Mouse (Mus musculus) intestine, embryonic 14.5 days (tissue): ENCODE results near the gene Tgm2. TPM values are rescaled to one million over a fixed set of nuclear protein-coding genes. Genes with fewer than 3 reads are reported as not detected.

Source experiments
- ATAC-seq: fragments of 200-750 bp; cut with Nextera tagmentation; replicated peaks from 2 replicates; pipeline ENCODE4 v1.8.0; 2017; ENCODE audit warnings: low read depth, moderate number of reproducible peaks, moderate TSS enrichment, moderate library complexity; ENCODE audit not compliant: low FRiP score, low TSS enrichment
- DNase-seq: peaks from one replicate; pipeline ENCODE4 v3.0.0-alpha.2; 2018; ENCODE audit warnings: low spot score
- H3K27ac ChIP-seq: fragments of 300-500 bp; sonication (generic); 2 replicates; pipeline ENCODE4 v1.5.1; 2014; ENCODE audit warnings: low read depth, mild to moderate bottlenecking, control low read depth
- H3K27me3 ChIP-seq: fragments of 300-500 bp; sonication (generic); replicated peaks from 2 replicates; pipeline ENCODE4 v1.6.1; 2014; ENCODE audit warnings: low read length, control low read depth; ENCODE audit not compliant: control insufficient read depth, insufficient read depth
- H3K36me3 ChIP-seq: fragments of 300-500 bp; sonication (generic); 2 replicates; pipeline ENCODE4 v1.6.1; 2014; ENCODE audit warnings: low read length, control low read depth; ENCODE audit not compliant: control insufficient read depth, insufficient read depth
- H3K4me1 ChIP-seq: fragments of 300-500 bp; sonication (generic); replicated peaks from 2 replicates; pipeline ENCODE4 v1.6.1; 2014; ENCODE audit warnings: low read length, control low read depth, mixed read lengths; ENCODE audit not compliant: control insufficient read depth, insufficient read depth
- H3K4me2 ChIP-seq: fragments of 300-500 bp; sonication (generic); 2 replicates; pipeline ENCODE4 v1.6.1; 2014; ENCODE audit warnings: low read length
- H3K4me3 ChIP-seq: fragments of 300-500 bp; sonication (generic); 2 replicates; pipeline ENCODE4 v1.5.1; 2014; ENCODE audit warnings: low read depth, low read length, control low read depth, mixed read lengths
- H3K9ac ChIP-seq: fragments of 300-500 bp; sonication (generic); 2 replicates; pipeline ENCODE4 v1.6.1; 2014; ENCODE audit warnings: mild to moderate bottlenecking, low read length
- H3K9me3 ChIP-seq: fragments of 300-500 bp; sonication (generic); 2 replicates; pipeline ENCODE4 v1.6.1; 2016; ENCODE audit warnings: low read length, control low read depth; ENCODE audit not compliant: control insufficient read depth
- WGBS: fragments of 180-500 bp; shearing (Covaris S2); extraction: QIAGEN DNeasy Blood & Tissue Kit; methylation state at CpG from one replicate; pipeline ENCODE4 v1.1.7; 2014; 5-methylcytosine and 5-hydroxymethylcytosine counted together
- polyA plus RNA-seq: library from polyadenylated mRNA; unstranded; fragments of >200 nt; fragmentation: Nextera tagmentation; extraction: Ambion mirVana; gene quantifications from 2 replicates; pipeline ENCODE4 v1.2.1, GENCODE M21; 2014

Gene Tgm2
- polyA plus RNA-seq, 1 experiment from 2014 or later = 59.7 TPM

DNA sequence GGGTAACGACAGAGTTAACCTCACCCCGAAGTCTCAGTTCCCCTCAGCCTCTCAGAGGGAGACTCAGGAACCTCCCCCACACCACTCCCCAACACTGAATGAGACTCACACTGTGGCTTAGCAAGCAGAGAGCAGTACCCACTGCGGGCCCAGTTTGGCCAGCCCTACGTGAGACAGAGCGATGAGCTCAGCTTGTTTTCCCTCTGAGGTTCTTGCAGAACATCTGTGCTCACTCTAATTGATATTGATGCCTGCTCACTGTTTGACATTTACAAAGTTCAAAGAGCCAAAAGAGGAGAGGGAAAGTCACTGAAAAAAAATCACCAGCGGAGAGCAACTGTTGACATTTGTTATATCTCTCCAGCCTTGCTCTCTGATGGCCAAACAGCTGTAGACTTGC lies 15.5 kb upstream of the Tgm2 start:
- DNase-seq (no peak), ATAC-seq (no peak)
- H3K27ac ChIP-seq = peak overlapping the region; percentile 1; the same call in 1 of the 2 replicates
- H3K4me2 ChIP-seq = no peak overlapping the region
- no peaks in the 10 kb centered on the region for H3K9me3 ChIP-seq
- no peak overlapping the region for H3K9ac ChIP-seq
- H3K4me3 ChIP-seq = no peak overlapping the region
- no peaks in the 10 kb centered on the region for H3K27me3 ChIP-seq
- WGBS = 63% methylated on average over 6 of the region's 6 CpGs
- H3K36me3 ChIP-seq = no peaks in the 10 kb centered on the region
- H3K4me1 ChIP-seq = peaks cover 12% of the 10 kb centered on the region; the same call in 1 of the 2 replicates

DNA sequence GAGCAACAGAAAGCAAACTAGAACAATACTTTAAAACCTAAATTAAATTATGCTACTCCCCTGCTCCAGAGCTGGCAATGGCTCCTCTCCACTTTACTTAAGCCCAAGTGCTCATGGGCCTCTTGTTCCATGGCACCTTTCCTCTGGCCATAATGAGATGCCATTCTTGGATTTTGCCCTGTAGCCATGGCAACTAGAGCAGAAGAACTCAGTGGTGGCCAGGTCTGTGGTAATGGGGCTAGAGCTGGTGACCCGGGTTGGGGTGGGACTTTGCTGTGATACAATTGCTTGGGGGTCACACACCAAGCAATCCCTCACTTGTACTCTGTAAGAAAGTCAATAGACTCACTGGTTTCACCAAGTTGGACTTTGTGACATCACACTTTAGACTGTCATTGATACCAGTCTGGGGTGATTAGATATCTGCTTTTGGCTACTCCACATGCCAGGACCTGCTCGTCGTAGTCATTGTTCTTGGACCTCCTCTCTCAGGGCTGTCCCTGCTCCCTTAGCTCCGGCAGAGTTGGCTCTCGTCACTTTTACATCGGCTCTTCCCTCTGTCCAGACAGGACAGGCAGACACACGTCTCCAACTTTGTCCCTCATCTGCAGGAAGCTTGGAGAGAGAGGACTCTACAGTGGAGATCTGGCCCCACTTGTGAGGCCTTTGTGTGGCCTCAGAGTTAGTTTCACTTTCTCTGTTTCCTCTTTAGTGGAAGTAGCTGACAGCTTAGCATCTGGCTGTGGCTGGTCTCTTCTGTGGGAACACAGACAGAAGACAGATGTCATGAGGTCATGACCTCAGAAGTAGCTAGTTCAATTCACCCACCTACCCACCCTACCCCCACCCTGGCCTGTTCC lies 13.4 kb upstream of the Tgm2 start:
- WGBS = 32% methylated on average over 7 of the region's 7 CpGs
- no peak overlapping the region for H3K9ac ChIP-seq

DNA sequence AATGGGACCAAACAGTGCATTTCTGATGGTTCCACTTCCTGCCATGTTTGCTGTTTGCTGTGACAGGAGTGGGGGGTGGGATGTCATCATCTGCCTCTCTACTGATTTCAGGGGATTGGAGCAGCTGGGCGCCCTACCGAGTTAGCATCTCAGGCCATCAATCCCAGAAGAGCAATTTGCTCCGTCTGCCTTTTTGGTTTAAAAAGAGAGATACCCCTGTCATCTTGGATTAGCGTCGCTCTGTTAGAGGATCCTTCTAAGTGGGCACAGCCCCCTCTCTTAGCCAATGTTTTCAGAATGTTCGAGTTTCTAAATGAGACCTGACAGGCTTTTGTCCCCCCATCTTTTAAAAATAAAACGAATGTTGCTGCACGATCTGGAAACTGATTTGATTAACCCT lies 11.4 kb upstream of the Tgm2 start:
- WGBS = 64% methylated on average over 8 of the region's 8 CpGs
- Histone ChIP-seq H3K4me3 (no peak overlapping the region), H3K27ac (no peak overlapping the region), H3K36me3 (no peaks in the 10 kb centered on the region), H3K27me3 (no peaks in the 10 kb centered on the region), H3K4me1 (peaks cover 30% of the 10 kb centered on the region; the same call in 1 of the 2 replicates), H3K9me3 (no peaks in the 10 kb centered on the region), H3K4me2 (no peak overlapping the region), H3K9ac (no peak overlapping the region)
- ATAC-seq (no peak), DNase-seq (no peak)

More for the DNA sequence above, 13.4 kb upstream of the Tgm2 start:
- Histone ChIP-seq H3K27me3 (no peaks in the 10 kb centered on the region), H3K4me1 (peaks cover 12% of the 10 kb centered on the region; the same call in 1 of the 2 replicates), H3K4me2 (peak overlapping the region; percentile 32; the same call in 1 of the 2 replicates), H3K36me3 (no peaks in the 10 kb centered on the region), H3K9me3 (no peaks in the 10 kb centered on the region), H3K4me3 (no peak overlapping the region), H3K27ac (peak overlapping the region; percentile 77)
- no peak for DNase-seq
- ATAC-seq = peak; percentile 64

DNA sequence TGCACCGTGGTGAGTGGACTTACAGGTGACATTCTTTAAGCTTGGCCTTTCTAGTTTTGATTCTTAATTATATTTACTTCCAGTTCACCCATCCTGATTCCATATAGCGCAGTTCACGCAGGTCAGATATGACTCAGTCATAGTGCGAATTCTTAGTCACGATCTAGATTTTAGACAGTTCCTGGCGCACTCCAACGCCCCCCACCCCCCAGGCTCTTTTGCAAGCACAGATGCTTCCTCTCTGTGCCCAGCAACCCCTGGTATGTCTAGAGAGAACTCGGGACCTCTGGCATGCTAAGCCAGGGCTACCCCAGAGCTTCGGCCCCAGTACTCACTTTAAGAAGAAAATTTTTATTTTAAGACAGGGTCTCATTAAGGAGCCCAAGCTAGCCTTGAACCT lies 10.3 kb upstream of the Tgm2 start:
- Histone ChIP-seq H3K9me3 (no peaks in the 10 kb centered on the region), H3K4me1 (peaks cover 30% of the 10 kb centered on the region; the same call in 1 of the 2 replicates), H3K27me3 (no peaks in the 10 kb centered on the region), H3K4me3 (no peak overlapping the region), H3K36me3 (no peaks in the 10 kb centered on the region), H3K4me2 (no peak overlapping the region), H3K9ac (no peak overlapping the region), H3K27ac (no peak overlapping the region)
- ATAC-seq (no peak), DNase-seq (no peak)
- 82% methylated on average over 9 of the region's 9 CpGs for WGBS

GRCm38 (mm10) chr2:158155615-158156014 lies 9.4 kb upstream of the Tgm2 start:
- no peaks in the 10 kb centered on the region for H3K36me3 ChIP-seq
- H3K4me1 ChIP-seq = peaks cover 30% of the 10 kb centered on the region; the same call in 1 of the 2 replicates
- no peak for DNase-seq
- H3K27me3 ChIP-seq = no peaks in the 10 kb centered on the region
- H3K4me2 ChIP-seq = no peak overlapping the region
- H3K9ac ChIP-seq = no peak overlapping the region
- WGBS = 67% methylated on average over 2 of the region's 2 CpGs
- no peak for ATAC-seq
- no peaks in the 10 kb centered on the region for H3K9me3 ChIP-seq
- no peak overlapping the region for H3K27ac ChIP-seq
- no peak overlapping the region for H3K4me3 ChIP-seq

- no peak for DNase-seq
- no peaks in the 10 kb centered on the region for H3K36me3 ChIP-seq
- H3K9ac ChIP-seq = no peak overlapping the region
- no peak for ATAC-seq
- peaks cover 26% of the 10 kb centered on the region; the same call in 1 of the 2 replicates for H3K4me1 ChIP-seq
- H3K4me3 ChIP-seq = no peak overlapping the region
- H3K27ac ChIP-seq = no peak overlapping the region
- H3K4me2 ChIP-seq = no peak overlapping the region
- H3K27me3 ChIP-seq = no peaks in the 10 kb centered on the region
- no peaks in the 10 kb centered on the region for H3K9me3 ChIP-seq
- WGBS = 90% methylated on average over 7 of the region's 7 CpGs
Observed at GRCm38 (mm10) chr2:158155101-158155500, 8.9 kb upstream of the Tgm2 start.

- ATAC-seq = no peak
- whole genome bisulfite sequencing = 59% methylated on average over 8 of the region's 8 CpGs
- Histone ChIP-seq H3K9ac (no peak overlapping the region), H3K27me3 (no peaks in the 10 kb centered on the region), H3K4me3 (no peak overlapping the region), H3K9me3 (no peaks in the 10 kb centered on the region), H3K4me2 (no peak overlapping the region), H3K27ac (no peak overlapping the region), H3K36me3 (no peaks in the 10 kb centered on the region), H3K4me1 (peaks cover 22% of the 10 kb centered on the region; the same call in 1 of the 2 replicates)
- no peak for DNase-seq
Observed at GRCm38 (mm10) chr2:158154641-158155040, 8.4 kb upstream of the Tgm2 start.

- H3K36me3 ChIP-seq = no peaks in the 10 kb centered on the region
- no peaks in the 10 kb centered on the region for H3K9me3 ChIP-seq
- peak overlapping the region; percentile 75 for H3K27ac ChIP-seq
- ATAC-seq (peak; percentile 54), DNase-seq (peak; percentile 72)
- H3K4me1 ChIP-seq = peaks cover 18% of the 10 kb centered on the region; the same call in 1 of the 2 replicates
- H3K9ac ChIP-seq = peak overlapping the region; percentile 34
- H3K27me3 ChIP-seq = no peaks in the 10 kb centered on the region
- H3K4me3 ChIP-seq = peak overlapping the region; percentile 22
- 1% methylated on average over 22 of the region's 22 CpGs for WGBS
- H3K4me2 ChIP-seq = peak overlapping the region; percentile 73
Observed at GRCm38 (mm10) chr2:158153728-158154343, 7.6 kb upstream of the Tgm2 start.
